Mouse (Mus musculus) spleen, postnatal 4 days (tissue): ENCODE measurements around the gene Tgfb3.

Source experiments
- DNase-seq, 2 experiments: peaks; one replicate each; pipeline ENCODE4 v3.0.0; 2022; ENCODE audit warnings: low spot score in 2 of 2

Gene Tgfb3

DNA sequence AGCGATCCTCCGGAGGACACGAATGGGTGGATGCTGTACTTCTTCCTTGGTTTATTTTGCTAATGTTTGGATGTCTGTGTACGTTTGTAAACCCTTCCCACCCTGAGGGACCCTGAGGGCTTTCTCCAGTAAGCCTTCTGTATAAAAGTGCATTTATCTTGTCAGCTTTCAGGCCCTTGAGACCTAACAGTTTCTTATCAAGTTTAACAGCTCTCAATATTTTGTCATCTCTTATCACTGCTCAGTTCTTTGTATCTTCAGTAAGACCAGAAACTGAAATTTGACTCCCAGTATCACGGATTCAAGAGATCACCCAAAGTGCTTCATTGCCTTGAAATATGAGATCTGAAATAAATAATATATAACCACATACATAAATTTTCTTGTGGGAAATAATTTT is 47.9 kb downstream of the Tgfb3 start:
- no peak for DNase-seq

- no peak for DNase-seq
These were observed 51.1 kb downstream of the Tgfb3 start for GRCm38 (mm10) chr12:86027747-86028146.

DNA sequence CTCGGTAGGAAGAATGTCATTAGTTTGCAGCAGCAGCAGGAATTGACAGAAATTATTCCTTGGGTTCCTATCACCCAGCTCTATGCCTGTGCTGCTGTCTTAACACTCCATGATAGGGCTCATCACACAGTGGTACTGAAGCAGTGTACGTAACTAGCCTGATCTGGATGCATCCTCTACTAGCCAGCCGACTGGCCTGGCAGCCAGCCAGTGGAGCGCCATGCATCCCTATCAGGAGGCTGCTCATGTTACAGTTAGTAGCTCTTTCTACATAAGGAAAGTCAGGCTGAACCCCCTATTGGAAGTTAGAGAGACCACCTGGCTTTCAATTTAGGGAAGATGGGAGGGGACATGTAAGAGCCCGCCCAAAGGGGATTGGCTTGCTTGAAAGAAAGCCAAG is 51.8 kb downstream of the Tgfb3 start:
- no peak for DNase-seq

DNA sequence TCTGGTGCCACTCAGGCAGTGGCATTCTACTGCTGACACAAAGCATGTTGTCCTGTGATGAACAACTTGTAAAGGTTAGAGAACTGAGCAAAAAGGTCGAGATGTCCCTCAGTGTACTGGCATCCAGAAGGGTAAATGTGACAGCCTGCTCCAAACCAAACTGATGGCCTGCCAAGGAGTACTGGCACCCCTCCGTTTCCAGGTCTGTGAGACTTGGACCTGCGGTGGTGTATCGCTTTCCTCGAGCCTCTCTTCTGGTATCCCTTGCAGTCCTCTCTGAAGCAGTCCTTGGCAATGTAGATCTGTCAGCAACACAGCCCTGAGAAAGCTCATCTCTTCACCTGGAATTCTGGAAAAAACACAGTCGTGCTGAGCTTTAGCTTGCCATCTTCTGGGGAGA is 53.4 kb downstream of the Tgfb3 start:
- no peak for DNase-seq

GRCm38 (mm10) chr12:86024426-86024825 is 54.4 kb downstream of the Tgfb3 start:
- DNase-seq, result no peak

DNA sequence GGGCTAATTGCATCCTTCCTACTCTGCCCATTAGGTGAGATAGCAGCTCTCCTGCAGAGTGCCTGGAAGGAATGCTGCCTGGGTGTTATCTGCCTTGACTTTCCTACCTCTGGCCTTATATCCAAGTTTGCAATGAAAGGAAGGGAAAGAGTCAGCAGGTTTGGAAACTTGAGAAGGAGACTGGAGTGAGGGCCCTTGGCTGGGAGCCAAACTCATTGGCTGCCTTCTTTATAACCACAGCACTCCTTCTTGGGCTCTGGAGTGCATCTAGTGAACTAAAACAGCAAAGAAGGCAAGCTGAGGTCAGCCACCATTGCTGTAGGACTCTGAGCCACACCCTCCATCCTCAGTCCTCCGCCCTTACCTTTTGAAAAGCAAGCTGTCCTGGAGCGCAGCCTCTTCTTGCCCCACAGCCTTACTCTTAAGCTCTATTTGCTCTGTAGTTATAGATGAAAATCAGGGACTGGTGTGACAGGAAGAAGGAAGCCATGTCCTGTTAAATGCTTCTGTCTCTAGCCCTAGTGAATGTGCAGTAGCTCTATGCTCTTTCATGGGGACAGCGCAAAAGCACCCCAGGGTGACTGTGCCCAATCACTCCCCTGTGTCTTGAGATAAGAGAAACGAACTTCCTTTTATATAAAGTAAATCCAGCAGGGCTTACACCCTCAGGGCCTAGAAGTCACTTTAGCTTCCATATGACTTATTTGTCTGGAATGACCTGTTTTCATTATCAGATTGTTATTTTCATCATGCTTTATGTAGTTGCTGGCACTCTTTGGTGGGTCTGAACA is 55.6 kb downstream of the Tgfb3 start:
- no peak for DNase-seq

- DNase-seq, result no peak
These were observed 56.4 kb downstream of the Tgfb3 start for GRCm38 (mm10) chr12:86022282-86022984.

DNA sequence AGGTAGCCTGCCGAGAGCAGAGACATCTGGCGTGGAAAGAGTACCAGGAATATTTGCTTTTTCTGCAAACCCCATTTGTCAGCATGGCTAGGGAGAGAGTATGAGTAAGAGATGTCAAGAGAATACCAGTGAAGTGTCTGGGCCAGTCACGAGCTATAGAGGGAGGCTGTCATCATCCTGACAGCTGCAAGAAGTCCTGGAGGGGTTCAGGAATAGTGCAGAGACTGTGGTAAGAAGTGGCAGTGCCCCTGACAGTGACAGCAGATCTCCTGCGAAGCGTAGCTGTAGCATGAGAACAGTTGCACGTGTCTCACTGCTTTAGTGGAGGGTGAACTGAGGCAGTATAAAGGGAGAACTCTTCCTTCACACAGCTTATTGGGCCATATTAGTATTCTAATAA is 57.3 kb downstream of the Tgfb3 start:
- DNase-seq, result no peak

- DNase-seq, result no peak
These were observed 61.5 kb downstream of the Tgfb3 start for GRCm38 (mm10) chr12:86017360-86017759.

DNA sequence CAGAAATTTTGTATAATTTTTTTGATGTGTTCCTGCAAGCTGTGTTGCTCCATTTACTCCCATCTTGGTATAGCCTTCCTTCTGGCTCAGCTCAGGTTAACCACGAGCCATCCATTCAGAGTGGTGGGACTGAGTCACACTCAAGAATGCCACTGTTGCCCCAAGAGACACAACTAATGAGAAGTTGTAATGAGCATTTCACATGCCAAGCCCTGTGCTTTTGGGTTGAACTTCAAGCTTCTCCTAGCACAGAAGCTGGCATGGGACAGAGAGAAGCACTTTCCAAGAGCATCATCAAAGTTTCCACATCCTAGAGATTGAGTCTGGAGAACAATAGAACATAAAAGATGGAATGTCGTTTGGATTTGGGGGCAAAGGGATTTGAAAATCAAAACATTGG is 63.7 kb downstream of the Tgfb3 start:
- no peak for DNase-seq

- DNase-seq, result no peak
These were observed 64.2 kb downstream of the Tgfb3 start for GRCm38 (mm10) chr12:86014621-86015020.

DNA sequence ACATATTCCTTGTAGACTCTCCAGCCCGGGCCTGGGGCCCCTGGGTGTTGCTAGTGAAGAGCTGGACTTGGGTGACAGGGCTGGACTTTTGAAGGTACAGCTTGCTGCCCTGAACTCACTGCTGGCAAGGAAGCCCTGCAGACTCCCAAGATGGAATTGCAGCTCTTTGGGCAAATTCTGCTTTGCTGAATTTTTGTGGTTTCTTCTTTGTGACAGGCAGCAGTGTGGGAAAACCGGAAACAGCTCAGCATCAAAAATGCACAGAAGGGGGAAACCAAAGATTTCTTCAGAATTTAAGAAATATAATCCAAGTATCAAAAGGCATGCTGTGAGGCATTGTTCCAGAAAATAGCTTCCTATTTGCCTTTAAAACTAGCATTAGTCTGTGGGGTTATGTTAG is 64.7 kb downstream of the Tgfb3 start:
- no peak for DNase-seq

DNA sequence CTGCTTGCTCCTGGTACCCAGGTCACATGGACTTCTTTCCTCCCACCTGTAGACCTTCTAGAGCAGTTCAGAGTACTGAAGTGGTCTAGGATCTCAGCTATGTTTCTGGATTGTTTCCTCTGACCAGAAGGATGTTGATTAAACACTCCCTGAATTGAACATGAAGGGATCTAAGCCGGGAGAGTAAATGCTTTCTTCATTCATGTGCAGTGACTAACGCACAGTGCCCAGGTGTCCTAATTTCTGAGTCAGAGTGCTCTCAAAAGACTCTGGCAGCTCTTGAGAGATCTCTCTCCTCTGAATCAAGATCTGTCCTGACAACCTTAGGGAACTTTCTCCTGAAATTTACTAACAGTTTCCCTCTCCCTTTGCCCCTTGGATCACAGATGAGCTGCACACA is 66.6 kb downstream of the Tgfb3 start:
- DNase-seq, result no peak

DNA sequence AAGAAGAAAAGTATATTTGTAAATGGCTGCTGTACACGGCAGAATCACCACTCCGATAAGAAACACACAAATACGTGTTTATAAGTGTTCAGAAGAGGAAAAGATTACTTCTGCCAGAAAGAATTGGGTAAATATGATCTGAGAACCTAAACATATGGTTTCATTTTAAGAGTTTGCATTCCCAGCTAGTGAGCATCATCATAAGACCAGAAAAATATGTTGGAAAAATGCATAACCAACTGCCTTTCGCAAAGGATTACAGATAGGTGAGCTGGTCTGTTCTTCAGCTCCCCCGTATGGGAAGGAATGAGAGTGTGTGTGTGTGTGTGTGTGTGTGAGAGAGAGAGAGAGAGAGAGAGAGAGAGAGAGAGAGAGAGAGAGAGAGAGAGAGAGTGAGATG is 68.2 kb downstream of the Tgfb3 start:
- DNase-seq, result no peak

- no peak for DNase-seq
These were observed 71.5 kb downstream of the Tgfb3 start for GRCm38 (mm10) chr12:86007377-86007776.
